ENCODE assay signal across 21 mouse cellular contexts in genomic region chr1:36682620-36683355, GRCm38 (mm10). TPM values are rescaled to one million over a fixed set of nuclear protein-coding genes. Genes with fewer than 3 reads are reported as not detected.
DNase-seq lines count a peak whose midpoint lies in the region; ATAC-seq and TF ChIP-seq lines count a peak whose summit lies in the region.
"Had no signal": no experiment of that assay in that cellular context is flagged by ENCODE, and none has a peak within 500 bp of the region (broad histone marks: within the 10 kb centered on the region; RNA-seq: fewer than 3 reads in every experiment).

Fam178b (minus strand) TSS chr1:36683183.

- 91% methylated on average over 39 of the region's 39 CpGs for WGBS in kidney, embryonic 14.5 days
- WGBS in limb, embryonic 10.5 days: 94% methylated on average over 39 of the region's 39 CpGs

- ATAC-seq in kidney, embryonic 14.5 days (ENCODE audit: low FRiP score, low TSS enrichment): peak; percentile 43; the same call in 1 of the 2 replicates

- no peak for TF ChIP-seq POLR2A in ES-Bruce4 (IDR thresholded peaks at IDR 0.05; ENCODE audit: insufficient read depth, low read length)

- TF ChIP-seq CTCF in E14TG2a.4 (conservative IDR thresholded peaks at IDR 0.05; ENCODE audit: low read length) (no peak), ES-Bruce4 (IDR thresholded peaks at IDR 0.05; ENCODE audit: low read depth, low read length) (no peak)

- no peaks in the 10 kb centered on the region for H3K4me1 ChIP-seq in kidney, embryonic 14.5 days (ENCODE audit: control insufficient read depth, insufficient read depth, low read length)
- H3K4me1 ChIP-seq in E14TG2a.4 (replicated peaks; ENCODE audit: low read depth, low read length): peaks cover 53% of the 10 kb centered on the region
- peaks cover 2% of the 10 kb centered on the region for H3K4me1 ChIP-seq in ES-Bruce4 (ENCODE audit: control insufficient read depth, insufficient read depth, low read length)
- no peaks in the 10 kb centered on the region for H3K4me1 ChIP-seq in limb, embryonic 10.5 days
- H3K4me1 ChIP-seq: heart, embryonic 15.5 days; midbrain, embryonic 15.5 days had no signal

- no peaks in the 10 kb centered on the region for H3K36me3 ChIP-seq in kidney, embryonic 14.5 days (ENCODE audit: control insufficient read depth, insufficient read depth, low read length)
- H3K36me3 ChIP-seq in E14TG2a.4 (ENCODE audit: insufficient read depth, low read length): peaks cover 11% of the 10 kb centered on the region
- H3K36me3 ChIP-seq in ES-Bruce4 (ENCODE audit: control insufficient read depth, insufficient read depth, low read length, poor library complexity, severe bottlenecking): no peaks in the 10 kb centered on the region
- no peaks in the 10 kb centered on the region for H3K36me3 ChIP-seq in limb, embryonic 10.5 days
- H3K36me3 ChIP-seq: embryonic facial prominence, embryonic 15.5 days; heart, embryonic 15.5 days; limb, embryonic 15.5 days; liver, embryonic 15.5 days; midbrain, embryonic 15.5 days had no signal

- H3K9ac ChIP-seq in kidney, embryonic 14.5 days (ENCODE audit: low read depth, low read length): no peak within 1 kb of the TSS
- peak within 1 kb of the TSS; percentile 35 for H3K9ac ChIP-seq in ES-Bruce4 (ENCODE audit: low read depth, poor library complexity, severe bottlenecking)
- H3K9ac ChIP-seq: embryonic facial prominence, embryonic 15.5 days; heart, embryonic 15.5 days; limb, embryonic 15.5 days; liver, embryonic 15.5 days; midbrain, embryonic 15.5 days had no signal

- no peak for DNase-seq in kidney, postnatal 25 days
- no peak for DNase-seq in limb, embryonic 10.5 days (ENCODE audit: low spot score)
- no peak for DNase-seq in urinary bladder, postnatal 4 days (ENCODE audit: low spot score in 2 of 2)
- DNase-seq in adrenal gland, postnatal 25 days: no peak
- DNase-seq: adrenal gland, adult 2 months; cerebellum, adult 9-11 months; gastrocnemius, postnatal 10 days; heart, adult 2 months; heart, postnatal 4 days; kidney, adult 18-20 months; lung, postnatal 10 days; right cerebral cortex, postnatal 25 days had no signal

- no peak within 1 kb of the TSS for H3K4me2 ChIP-seq in kidney, embryonic 14.5 days (replicated peaks; ENCODE audit: low read depth, low read length)
- H3K4me2 ChIP-seq: embryonic facial prominence, embryonic 15.5 days; heart, embryonic 15.5 days; limb, embryonic 15.5 days; liver, embryonic 15.5 days; midbrain, embryonic 15.5 days had no signal

- peak; percentile 14; the same call in 1 of the 2 replicates for TF ChIP-seq EP300 in ES-Bruce4 (IDR thresholded peaks at IDR 0.05; ENCODE audit: insufficient read depth, low read depth, low read length)

- no peaks in the 10 kb centered on the region for H3K27me3 ChIP-seq in kidney, embryonic 14.5 days (ENCODE audit: control insufficient read depth, insufficient read depth, low read length)
- H3K27me3 ChIP-seq in E14TG2a.4 (ENCODE audit: insufficient read depth, low read length) (peaks cover 6% of the 10 kb centered on the region), ES-Bruce4 (ENCODE audit: control insufficient read depth, insufficient read depth, low read length, poor library complexity, severe bottlenecking) (no peaks in the 10 kb centered on the region)
- H3K27me3 ChIP-seq in limb, embryonic 10.5 days (ENCODE audit: low read depth, poor library complexity, severe bottlenecking): no peaks in the 10 kb centered on the region
- H3K27me3 ChIP-seq: embryonic facial prominence, embryonic 15.5 days; heart, embryonic 15.5 days; limb, embryonic 15.5 days; liver, embryonic 15.5 days; midbrain, embryonic 15.5 days had no signal

- no peak within 1 kb of the TSS for H3K27ac ChIP-seq in kidney, embryonic 14.5 days (ENCODE audit: low read depth, low read length)
- no peak within 1 kb of the TSS for H3K27ac ChIP-seq in ES-Bruce4 (ENCODE audit: insufficient read depth, low read length)
- peak within 1 kb of the TSS; percentile 43; the same call in 1 of the 2 replicates for H3K27ac ChIP-seq in limb, embryonic 10.5 days
- H3K27ac ChIP-seq: embryonic facial prominence, embryonic 15.5 days; heart, adult 2 months; heart, embryonic 15.5 days; limb, embryonic 15.5 days; liver, embryonic 15.5 days; midbrain, embryonic 15.5 days had no signal

- H3K9me3 ChIP-seq in kidney, embryonic 14.5 days (ENCODE audit: control insufficient read depth, low read length): 0 out of 2 replicates have a peak, but pooled peaks cover 3% of the 10 kb centered on the region
- H3K9me3 ChIP-seq in E14TG2a.4 (ENCODE audit: low read length): no peaks in the 10 kb centered on the region
- H3K9me3 ChIP-seq in ES-Bruce4 (replicated peaks; ENCODE audit: control insufficient read depth, insufficient read depth, low read length, poor library complexity, severe bottlenecking): no peaks in the 10 kb centered on the region
- no peaks in the 10 kb centered on the region for H3K9me3 ChIP-seq in limb, embryonic 10.5 days (replicated peaks)
- H3K9me3 ChIP-seq: embryonic facial prominence, embryonic 15.5 days; heart, embryonic 15.5 days; limb, embryonic 15.5 days; liver, embryonic 15.5 days; midbrain, embryonic 15.5 days had no signal

- H3K4me3 ChIP-seq in kidney, embryonic 14.5 days (ENCODE audit: low read length): no peak within 1 kb of the TSS
- H3K4me3 ChIP-seq in E14TG2a.4 (replicated peaks; ENCODE audit: low read length): peak within 1 kb of the TSS; percentile 78
- H3K4me3 ChIP-seq in ES-Bruce4 (ENCODE audit: low read depth, low read length): peak within 1 kb of the TSS; percentile 59
- H3K4me3 ChIP-seq in limb, embryonic 10.5 days: no peak within 1 kb of the TSS
- H3K4me3 ChIP-seq: embryonic facial prominence, embryonic 15.5 days; heart, adult 2 months; heart, embryonic 15.5 days; limb, embryonic 15.5 days; liver, embryonic 15.5 days; midbrain, embryonic 15.5 days had no signal

RNA-seq across cellular contexts. Expression of gene Fam178b, which starts in this region (rescaled TPM):
- 1.2 and 1.3 TPM in 2 replicates for polyA plus RNA-seq in kidney, embryonic 14.5 days (2014; fragmentation: Nextera tagmentation; extraction: Ambion mirVana)
- 8.9 and 9.8 TPM in 2 replicates for polyA plus RNA-seq in ES-Bruce4 (2011; ENCODE audit: insufficient read depth, insufficient read length, low read depth, missing spikeins)
- 1.3 and 1.6 TPM in 2 replicates for polyA plus RNA-seq in limb, embryonic 10.5 days (2016; fragmentation: Nextera tagmentation; extraction: Ambion mirVana)
- 0.67 TPM in 1 of 2 replicates, not detected in the other for total RNA-seq in adrenal gland, postnatal 25 days (2021)
- total RNA-seq: megakaryocyte progenitor cell, adult 5-6 weeks had no signal
- polyA plus RNA-seq: midbrain, embryonic 15.5 days had no signal

Comparison
In these comparisons a context has a peak if more than half of its experiments do, and no peak if none do; other contexts are left out.
1. H3K4me3 ChIP-seq: peak in E14TG2a.4 (single experiment) and ES-Bruce4 (single experiment); none in kidney, embryonic 14.5 days (single experiment) and limb, embryonic 10.5 days (single experiment).